Mouse (Mus musculus) spleen, adult 2 months (tissue): ENCODE data around the gene Sorbs1. TPM values are rescaled to one million over a fixed set of nuclear protein-coding genes. Genes with fewer than 3 reads are reported as not detected.

Experiments used
- DNase-seq, 2 experiments: peaks; one replicate each; pipeline versions ENCODE4 v3.0.0 to v3.0.0-alpha.2; 2012 to 2021; ENCODE audit warnings: low spot score in 2 of 2, low read depth in 1 of 2
- H3K27ac ChIP-seq: fragments of 200-500 bp; 2 replicates; pipeline ENCODE4 v1.5.1; 2012; ENCODE audit warnings: low read length, inconsistent platforms; ENCODE audit not compliant: insufficient read depth
- H3K27me3 ChIP-seq: fragments of 200-500 bp; 2 replicates; pipeline ENCODE4 v1.6.1; 2012; ENCODE audit warnings: mild to moderate bottlenecking, moderate library complexity, low read length, inconsistent platforms; ENCODE audit not compliant: control insufficient read depth, insufficient read depth
- H3K36me3 ChIP-seq: fragments of 200-500 bp; 2 replicates; pipeline ENCODE4 v1.6.1; 2012; ENCODE audit warnings: mild to moderate bottlenecking, low read length, inconsistent platforms; ENCODE audit not compliant: control insufficient read depth, insufficient read depth
- H3K4me1 ChIP-seq: fragments of 200-500 bp; 2 replicates; pipeline ENCODE4 v1.6.1; 2011; ENCODE audit warnings: inconsistent platforms; ENCODE audit not compliant: control insufficient read depth, insufficient read depth, insufficient read length
- H3K4me3 ChIP-seq: fragments of 200-500 bp; 2 replicates; pipeline ENCODE4 v1.5.1; 2011; ENCODE audit warnings: mild to moderate bottlenecking, inconsistent platforms; ENCODE audit not compliant: insufficient read depth, insufficient read length; ENCODE audit errors: extremely low read depth
- CTCF ChIP-seq: fragments of 200-500 bp; IDR thresholded peaks from 2 replicates; pipeline ENCODE4 v1.5.1; 2011; ENCODE audit warnings: mild to moderate bottlenecking, inconsistent platforms; ENCODE audit not compliant: insufficient read depth, insufficient read length, insufficient replicate concordance; ENCODE audit errors: extremely low read depth
- POLR2A ChIP-seq: fragments of 200-500 bp; IDR thresholded peaks from 2 replicates; pipeline ENCODE4 v1.6.1; 2011; ENCODE audit warnings: low read depth, low read length, inconsistent platforms
- WGBS: fragments of 180-500 bp; shearing (Covaris S2); methylation state at CpG from one replicate; pipeline ENCODE4 v1.1.7; 2018; 5-methylcytosine and 5-hydroxymethylcytosine counted together
- polyA plus RNA-seq: library from polyadenylated mRNA; depleted of rRNA; stranded (reverse); fragments of >200 nt; gene quantifications from 2 replicates; pipeline ENCODE4 v1.2.3, GENCODE M21; 2012

Sorbs1 gene
- polyA plus RNA-seq, 1 experiment: 6.4 TPM

- no peak for TF ChIP-seq CTCF
- TF ChIP-seq POLR2A: no peak
- no peaks in the 10 kb centered on the region for H3K27me3 ChIP-seq
- H3K4me3 ChIP-seq: no peak overlapping the region
- H3K27ac ChIP-seq: no peak overlapping the region
- no peak for DNase-seq
- WGBS: 89% methylated on average over 11 of the region's 11 CpGs
- no peaks in the 10 kb centered on the region for H3K36me3 ChIP-seq
- H3K4me1 ChIP-seq: no peaks in the 10 kb centered on the region
Measured at GRCm38 (mm10) chr19:40496509-40497267, 16.9 kb downstream of the Sorbs1 start.

DNA sequence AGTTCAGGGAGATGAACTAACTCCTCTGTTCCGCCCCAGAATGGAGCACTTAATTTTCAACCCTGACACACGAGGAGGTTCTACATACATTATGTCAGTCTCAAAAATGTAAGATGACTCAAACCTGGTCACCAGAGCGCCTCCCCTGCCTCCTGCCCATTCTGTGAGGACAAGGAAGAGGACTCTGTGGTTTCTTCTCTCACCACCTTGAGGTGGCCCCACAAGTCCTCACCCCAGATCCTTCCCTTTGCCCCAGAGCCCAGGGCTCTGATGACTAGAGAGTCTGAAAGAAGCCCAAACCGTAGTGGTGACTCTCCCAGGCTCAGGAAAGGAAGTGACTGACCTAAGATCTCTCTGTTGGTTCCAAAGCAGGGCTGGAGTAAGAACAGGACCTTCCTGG, 17.5 kb downstream of the Sorbs1 start:
- H3K36me3 ChIP-seq: no peaks in the 10 kb centered on the region
- H3K27ac ChIP-seq: no peak overlapping the region
- no peak overlapping the region for H3K4me3 ChIP-seq
- no peak for TF ChIP-seq POLR2A
- TF ChIP-seq CTCF: no peak
- 54% methylated on average over 4 of the region's 4 CpGs for WGBS
- H3K27me3 ChIP-seq: no peaks in the 10 kb centered on the region
- DNase-seq: no peak
- no peaks in the 10 kb centered on the region for H3K4me1 ChIP-seq

- WGBS: 87% methylated on average over 9 of the region's 9 CpGs
- no peak for TF ChIP-seq POLR2A
- TF ChIP-seq CTCF: no peak
- Histone ChIP-seq H3K4me1 (no peaks in the 10 kb centered on the region), H3K4me3 (no peak overlapping the region), H3K27ac (no peak overlapping the region), H3K36me3 (no peaks in the 10 kb centered on the region), H3K27me3 (no peaks in the 10 kb centered on the region)
- no peak for DNase-seq
Measured at GRCm38 (mm10) chr19:40492902-40493301, 20.7 kb downstream of the Sorbs1 start.

GRCm38 (mm10) chr19:40491442-40491841, 22.1 kb downstream of the Sorbs1 start:
- TF ChIP-seq POLR2A: no peak
- TF ChIP-seq CTCF: no peak
- no peak overlapping the region for H3K4me3 ChIP-seq
- H3K4me1 ChIP-seq: no peaks in the 10 kb centered on the region
- H3K27me3 ChIP-seq: no peaks in the 10 kb centered on the region
- 88% methylated on average over 2 of the region's 2 CpGs for WGBS
- H3K36me3 ChIP-seq: no peaks in the 10 kb centered on the region
- no peak overlapping the region for H3K27ac ChIP-seq
- DNase-seq: no peak

DNA sequence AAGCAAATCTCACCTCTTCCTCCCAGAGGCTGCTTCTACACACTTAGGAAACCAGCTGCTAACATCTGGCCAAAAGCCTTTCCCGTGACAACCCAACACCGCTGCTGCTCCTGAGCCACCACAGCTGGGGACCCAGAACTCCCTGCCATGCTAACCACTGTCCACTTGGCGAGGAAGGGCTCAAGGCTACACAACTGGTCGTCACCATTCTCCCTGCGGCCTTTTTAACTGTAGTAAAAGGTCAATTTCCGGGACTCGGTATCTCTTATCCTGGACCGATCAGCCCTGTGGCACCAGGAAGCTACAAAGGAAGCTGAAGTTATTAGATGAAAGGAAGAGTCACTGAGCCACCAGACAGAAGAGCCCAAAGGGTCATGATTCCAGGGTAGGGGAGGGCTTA, 22.8 kb downstream of the Sorbs1 start:
- no peak for DNase-seq
- TF ChIP-seq POLR2A: no peak
- no peak for TF ChIP-seq CTCF
- H3K4me3 ChIP-seq: no peak overlapping the region
- no peak overlapping the region for H3K27ac ChIP-seq
- no peaks in the 10 kb centered on the region for H3K36me3 ChIP-seq
- no peaks in the 10 kb centered on the region for H3K27me3 ChIP-seq
- 52% methylated on average over 8 of the region's 8 CpGs for WGBS
- no peaks in the 10 kb centered on the region for H3K4me1 ChIP-seq

DNA sequence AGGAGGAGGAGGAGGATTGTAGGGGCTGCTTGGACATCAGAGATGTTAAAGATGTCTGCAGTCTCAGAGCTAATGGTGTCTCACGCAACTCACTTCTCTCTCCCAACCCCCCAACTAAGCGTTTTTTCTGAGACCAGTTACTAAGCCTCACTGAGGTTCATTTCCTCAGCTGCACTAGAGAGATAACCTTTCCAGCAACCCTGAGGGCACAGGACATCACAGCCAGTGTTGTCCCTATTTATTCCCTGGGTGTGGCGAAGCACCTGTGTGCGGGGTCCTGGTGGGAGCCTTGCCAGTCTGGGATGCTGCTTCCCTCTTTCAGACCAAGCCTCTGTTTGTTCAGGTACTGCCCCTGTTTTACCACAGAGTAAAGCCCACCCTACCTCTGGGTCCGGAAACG, 23.9 kb downstream of the Sorbs1 start:
- H3K27ac ChIP-seq: no peak overlapping the region
- no peaks in the 10 kb centered on the region for H3K36me3 ChIP-seq

DNA sequence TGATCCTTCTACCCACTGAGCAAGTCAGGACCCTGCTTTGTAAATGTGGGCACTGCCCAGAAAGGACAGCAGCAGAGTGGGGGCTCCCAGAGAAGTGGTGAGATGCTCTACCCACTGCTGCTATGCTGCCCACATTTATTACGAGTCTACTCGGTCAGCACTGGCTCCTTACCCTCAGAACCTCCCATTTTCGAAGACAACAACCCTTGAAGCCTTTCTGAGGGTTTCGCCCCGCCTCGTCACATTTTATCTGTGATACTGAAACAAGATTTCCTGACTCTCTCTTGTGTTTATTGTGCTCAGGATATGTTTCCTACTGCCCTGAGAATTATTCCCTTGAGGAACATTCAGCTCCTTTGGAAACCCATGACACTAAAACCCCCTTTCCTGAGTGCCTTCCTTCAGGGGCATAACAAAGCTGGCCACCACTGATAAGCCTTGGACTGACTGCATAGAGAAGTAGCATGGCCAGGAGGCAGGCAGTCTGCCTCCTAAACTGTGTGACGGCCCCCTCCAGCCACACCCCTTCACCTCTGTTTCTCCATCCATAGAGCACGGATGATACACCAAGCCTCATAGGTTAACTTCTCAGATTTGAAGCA, 24.6 kb downstream of the Sorbs1 start:
- Histone ChIP-seq H3K36me3 (no peaks in the 10 kb centered on the region), H3K27ac (no peak overlapping the region), H3K4me1 (no peaks in the 10 kb centered on the region), H3K4me3 (no peak overlapping the region), H3K27me3 (no peaks in the 10 kb centered on the region)
- no peak for DNase-seq
- 66% methylated on average over 8 of the region's 8 CpGs for WGBS
- no peak for TF ChIP-seq CTCF
- TF ChIP-seq POLR2A: no peak

More for the DNA sequence above, 23.9 kb downstream of the Sorbs1 start:
- Histone ChIP-seq H3K4me1 (no peaks in the 10 kb centered on the region), H3K4me3 (no peak overlapping the region), H3K27me3 (no peaks in the 10 kb centered on the region)
- 60% methylated on average over 6 of the region's 6 CpGs for WGBS
- no peak for TF ChIP-seq CTCF
- TF ChIP-seq POLR2A: no peak
- no peak for DNase-seq
